Mouse (Mus musculus): ENCODE measurements around the gene Asic2.

Gene Asic2

DNA sequence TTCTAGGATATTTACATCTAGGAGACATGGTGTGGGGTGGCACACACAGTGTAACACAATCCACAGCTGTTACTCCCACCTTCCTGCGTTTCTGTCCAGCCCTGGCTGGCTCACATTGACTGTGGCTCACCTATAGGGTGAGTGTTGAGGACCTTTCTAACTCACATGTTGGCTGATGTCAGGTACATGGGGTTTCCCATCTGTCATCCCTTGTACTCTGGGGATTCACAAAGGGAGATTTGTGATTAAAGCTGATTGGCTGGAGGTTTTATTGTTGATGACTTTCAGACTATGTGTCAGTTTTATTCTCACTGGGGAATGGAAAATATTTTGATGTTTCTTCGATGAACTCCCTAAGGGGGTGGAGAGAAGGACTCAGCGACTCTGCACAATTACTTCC, 229.3 kb downstream of the Asic2 start:
- DNase-seq (ENCODE audit: low spot score in 2 of 2) = no peak

DNA sequence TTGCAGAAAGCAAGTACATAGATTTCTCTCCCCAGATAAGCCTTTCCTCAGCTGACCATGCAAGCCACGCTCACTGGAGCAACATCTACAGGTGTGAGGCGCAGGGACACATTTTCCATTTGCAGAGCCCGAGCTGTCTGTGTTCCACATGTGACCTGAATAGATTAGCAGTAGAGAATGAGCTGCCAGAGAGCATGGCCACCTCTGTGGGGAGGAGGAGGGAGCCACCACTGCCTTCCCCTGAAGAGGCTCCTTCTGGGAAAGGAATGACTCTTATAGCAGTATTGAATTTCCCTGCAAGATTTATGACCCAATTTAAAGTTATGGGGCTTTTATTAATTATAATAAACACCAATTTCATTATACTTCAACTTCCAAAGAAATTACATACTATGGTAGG, 230.5 kb downstream of the Asic2 start:
- no peak for DNase-seq (ENCODE audit: low spot score in 2 of 2)

DNA sequence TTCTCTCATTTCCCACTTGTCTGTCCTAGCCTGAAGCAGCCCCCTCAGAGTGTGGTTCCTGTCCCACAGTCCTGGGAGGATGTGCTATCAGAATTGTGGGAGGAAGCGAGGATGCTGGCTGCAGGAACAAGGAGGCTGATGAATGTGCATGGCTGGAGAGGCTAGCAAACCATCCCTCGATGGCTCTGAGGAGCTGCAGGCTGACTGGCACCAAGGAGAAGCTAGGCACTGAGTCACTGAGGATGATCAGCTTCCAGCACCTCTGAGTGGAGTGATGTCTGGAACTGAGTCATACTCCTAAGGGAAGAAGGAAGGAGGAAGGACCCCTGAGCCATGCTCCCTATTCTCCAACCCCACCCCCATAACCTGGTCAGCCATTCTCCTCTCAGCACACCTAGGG, 246.2 kb downstream of the Asic2 start:
- no peak for DNase-seq (ENCODE audit: low spot score in 2 of 2)

DNA sequence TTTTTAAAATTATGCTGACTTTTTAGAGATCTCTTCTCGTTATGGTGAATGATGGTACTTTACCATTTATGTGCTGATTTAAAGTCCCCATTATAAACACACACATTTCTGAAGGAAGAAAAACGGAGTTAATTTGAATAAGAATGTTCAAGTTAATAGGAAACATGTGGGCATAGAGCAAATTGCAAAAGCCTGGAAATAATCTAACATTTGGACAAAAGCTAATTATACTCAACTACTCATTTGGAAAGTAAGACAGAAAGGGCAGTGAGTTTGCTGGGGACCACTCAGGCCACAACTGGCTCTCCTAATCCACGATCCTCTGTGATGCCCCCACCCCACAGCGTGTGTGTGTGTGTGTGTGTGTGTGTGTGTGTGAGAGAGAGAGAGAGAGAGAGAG, 253.5 kb downstream of the Asic2 start:
- no peak for DNase-seq (ENCODE audit: low spot score in 2 of 2)

DNA sequence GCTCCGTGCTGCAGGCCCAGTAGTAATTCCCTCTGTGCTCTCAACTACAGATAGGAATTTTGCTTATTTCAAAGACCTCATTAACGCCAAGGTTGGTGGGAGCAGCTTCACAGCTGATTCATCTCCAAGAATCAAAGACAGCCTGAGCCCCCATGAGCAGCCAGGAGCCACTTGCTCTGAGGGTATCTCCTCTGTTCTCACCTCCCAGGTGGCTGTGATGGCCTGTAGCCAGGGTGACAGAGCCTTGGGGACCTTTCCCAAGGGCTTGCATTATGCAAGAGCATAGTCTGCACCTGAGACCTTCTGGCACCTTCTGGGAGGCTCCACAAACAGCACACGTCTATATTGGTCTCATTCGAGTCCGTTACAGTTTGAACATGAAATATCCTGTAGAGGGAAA, 261.3 kb downstream of the Asic2 start:
- no peak for DNase-seq (ENCODE audit: low spot score in 2 of 2)

DNA sequence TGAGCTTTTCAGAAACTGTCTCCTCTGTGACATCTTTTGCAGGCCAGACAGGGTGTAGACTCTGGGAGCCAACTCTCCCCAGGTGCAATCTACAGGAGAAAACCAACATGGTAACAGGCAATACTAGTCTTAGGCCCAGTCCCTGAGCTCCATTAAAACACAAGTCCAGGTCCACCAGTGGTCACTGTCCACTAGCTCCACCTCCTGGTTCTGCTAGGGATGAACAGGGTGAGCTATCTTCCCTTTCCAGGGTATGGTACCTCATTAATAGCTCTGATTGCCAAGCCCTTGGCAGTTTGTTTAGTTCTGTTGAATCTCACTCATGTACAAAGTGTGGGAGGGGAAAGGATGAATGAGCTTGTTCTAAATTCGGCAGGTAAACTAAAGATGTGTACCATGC, 270.2 kb downstream of the Asic2 start:
- no peak for DNase-seq (ENCODE audit: low spot score in 2 of 2)

DNA sequence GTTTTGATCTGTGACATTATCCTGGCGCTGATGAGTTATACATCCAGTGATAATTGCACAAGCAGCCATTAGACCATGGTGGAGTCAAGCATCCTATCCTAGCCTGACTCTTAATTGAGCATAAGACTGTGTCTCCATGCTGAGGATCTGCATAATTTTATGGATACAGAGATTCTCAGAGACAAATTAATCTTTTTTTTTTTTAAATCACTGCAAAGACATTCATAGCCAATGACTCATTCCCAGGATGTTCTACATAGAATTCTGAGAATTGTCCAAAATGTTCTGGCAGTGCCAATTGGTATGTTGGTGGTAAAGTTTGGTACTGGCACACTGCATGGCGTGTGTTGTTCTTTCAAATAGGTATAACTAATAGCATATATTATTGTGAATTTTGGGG, 272.8 kb downstream of the Asic2 start:
- DNase-seq (ENCODE audit: low spot score in 2 of 2) = no peak

DNA sequence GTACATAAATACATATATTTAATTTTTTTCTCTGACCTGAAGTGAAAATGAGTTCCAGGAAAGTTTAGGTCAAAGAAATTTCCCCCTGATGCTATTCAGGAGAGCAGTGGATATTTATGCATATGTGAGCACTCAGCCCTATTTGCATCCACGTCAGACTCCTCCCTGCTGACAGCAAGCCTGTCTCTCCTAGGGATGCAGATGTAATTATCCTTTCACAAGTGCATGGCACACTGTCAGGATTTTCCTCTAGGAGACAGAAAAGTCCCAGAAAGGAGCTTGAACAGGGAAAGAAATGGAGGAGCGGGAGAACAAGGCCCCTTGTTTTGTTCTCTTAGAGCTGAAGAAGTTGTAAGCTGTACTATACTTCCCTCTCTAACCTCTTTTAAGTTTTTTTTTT, 287.7 kb downstream of the Asic2 start:
- no peak for DNase-seq (ENCODE audit: low spot score in 2 of 2)

DNA sequence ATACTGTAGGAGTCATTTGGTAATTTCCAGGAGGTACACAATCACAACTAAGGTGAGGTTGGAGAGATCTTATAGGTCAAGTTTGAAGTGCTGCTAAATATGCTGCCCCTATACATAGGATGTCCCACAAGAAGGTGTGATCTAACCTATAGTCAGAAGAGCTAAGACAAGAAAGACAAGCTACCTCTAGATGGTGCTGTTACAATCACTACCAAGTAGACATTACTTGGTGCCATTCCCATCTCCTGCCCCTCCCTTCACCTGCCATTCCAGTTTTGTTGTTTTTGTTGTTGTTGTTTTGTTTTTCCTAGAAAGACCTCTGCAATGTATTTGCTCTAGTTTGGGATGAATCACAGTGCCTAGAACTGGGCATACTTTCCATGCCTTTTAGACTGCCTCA, 296.5 kb downstream of the Asic2 start:
- DNase-seq (ENCODE audit: low spot score in 2 of 2) = no peak

DNA sequence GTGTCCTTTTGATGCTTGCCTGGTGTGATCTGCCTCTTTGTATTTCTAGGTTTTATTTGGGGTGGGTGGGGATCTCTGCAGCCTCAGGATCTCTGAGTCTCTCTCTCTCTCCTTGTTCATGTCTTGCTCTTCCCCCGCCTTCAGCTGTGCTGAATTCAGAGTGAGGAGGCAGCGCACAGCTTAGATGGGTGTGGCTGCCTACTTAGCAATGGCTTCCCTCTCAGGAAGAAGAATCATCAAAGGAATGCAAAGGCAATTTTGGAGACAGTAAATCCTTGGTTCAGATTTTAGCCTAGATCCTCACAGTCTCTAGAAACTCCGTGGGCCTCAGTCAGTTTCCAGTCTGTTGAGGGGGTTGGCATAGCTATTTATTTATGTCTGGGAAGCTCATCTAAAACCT, 297.8 kb downstream of the Asic2 start:
- no peak for DNase-seq (ENCODE audit: low spot score in 2 of 2)

DNA sequence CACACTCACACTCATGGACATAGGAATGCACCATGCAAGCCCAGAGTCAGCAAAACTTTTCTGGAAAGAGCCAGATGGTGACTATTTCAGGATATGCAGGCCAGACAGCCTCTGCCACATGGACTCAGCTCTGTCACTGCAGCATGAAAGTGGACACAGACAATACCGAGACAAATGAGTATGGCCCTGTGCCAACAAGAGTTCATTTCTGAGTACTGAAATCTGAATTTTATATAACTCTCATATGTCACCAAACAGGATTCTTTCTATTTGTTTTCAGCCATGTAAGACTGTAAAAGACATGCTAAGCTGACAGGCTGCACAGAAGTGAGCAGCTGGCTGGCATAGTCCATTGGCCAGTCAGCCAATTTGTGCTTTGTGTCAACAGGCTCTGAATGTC, 309.4 kb downstream of the Asic2 start:
- DNase-seq (ENCODE audit: low spot score in 2 of 2) = no peak

DNA sequence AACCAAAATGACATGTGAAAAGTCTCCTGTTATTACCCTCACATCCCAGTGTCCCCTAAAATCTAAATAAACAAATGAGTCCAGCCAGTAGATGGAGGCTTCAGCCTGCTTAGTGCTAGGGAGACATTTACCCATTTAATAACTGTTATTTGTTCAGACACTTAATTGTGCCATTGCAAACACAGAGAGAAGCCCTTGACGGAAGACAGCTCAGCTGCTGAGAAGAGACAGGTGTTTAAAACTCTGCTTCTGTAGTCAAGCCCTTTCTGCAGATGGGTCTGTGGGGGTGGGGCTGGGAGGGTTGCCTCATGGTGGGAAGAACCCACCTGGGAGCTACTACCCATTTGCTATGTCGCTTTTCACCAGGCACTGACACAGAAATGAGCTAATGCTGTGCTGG, 311.1 kb downstream of the Asic2 start:
- no peak for DNase-seq (ENCODE audit: low spot score in 2 of 2)

DNA sequence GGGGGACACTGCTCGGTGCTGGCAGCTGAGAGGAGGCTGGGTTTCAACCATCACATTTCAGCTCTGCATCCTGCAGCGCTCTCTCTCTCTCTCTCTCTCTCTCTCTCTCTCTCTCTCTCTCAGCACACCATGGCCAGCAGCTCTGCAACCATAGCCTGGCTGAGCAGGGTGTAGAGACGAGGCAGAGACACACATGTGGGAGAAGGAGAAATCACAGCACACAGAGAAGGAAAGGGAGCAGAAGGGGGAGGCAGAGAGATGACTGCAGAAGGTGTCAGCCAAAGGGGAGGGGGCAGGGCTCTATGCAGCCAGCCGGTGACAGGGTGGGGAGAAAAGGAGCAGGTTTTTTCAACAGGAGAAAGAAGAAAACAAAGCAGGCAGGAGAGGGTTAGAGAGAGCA, 320.4 kb downstream of the Asic2 start:
- no peak for DNase-seq (ENCODE audit: low spot score in 2 of 2)

DNA sequence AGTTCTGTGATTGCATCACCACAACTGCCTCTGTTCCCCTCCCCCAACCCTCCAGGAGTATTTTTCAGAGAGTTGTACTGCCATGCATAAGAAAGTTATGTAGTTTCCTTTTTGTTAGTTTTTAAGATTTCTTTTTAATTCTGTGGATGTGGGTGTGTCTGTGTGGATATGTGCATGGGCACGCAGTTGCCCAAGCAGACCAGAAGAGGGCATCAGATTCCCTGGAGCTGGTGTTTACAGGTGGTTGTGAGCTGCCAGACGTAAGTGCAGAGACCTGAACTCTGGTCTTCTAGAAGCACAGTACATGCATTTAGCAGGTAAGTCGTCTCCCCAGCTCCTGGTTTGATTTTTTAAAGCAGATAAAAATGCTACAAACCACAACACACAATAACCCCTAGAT, 322.7 kb downstream of the Asic2 start:
- no peak for DNase-seq (ENCODE audit: low spot score in 2 of 2)

DNA sequence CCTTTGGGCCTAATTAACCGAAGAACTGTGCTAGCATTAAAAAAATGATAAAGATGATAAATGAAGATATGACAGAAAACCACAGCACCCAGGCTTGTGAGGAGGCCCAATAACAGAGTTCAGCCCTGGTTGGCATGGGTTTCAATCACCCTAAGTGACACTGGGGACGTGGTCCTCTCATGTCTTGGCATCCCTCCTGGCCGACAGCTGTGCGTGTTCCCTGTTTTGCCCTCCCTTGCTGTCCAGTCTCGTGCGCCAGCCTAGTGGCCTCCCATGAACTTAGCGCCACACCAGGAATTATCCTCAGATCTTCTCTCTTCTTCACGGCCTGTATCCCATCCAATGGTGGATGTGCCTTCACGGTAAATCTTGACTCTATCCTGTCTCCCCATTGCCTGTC, 331.9 kb downstream of the Asic2 start:
- no peak for DNase-seq (ENCODE audit: low spot score in 2 of 2)

DNA sequence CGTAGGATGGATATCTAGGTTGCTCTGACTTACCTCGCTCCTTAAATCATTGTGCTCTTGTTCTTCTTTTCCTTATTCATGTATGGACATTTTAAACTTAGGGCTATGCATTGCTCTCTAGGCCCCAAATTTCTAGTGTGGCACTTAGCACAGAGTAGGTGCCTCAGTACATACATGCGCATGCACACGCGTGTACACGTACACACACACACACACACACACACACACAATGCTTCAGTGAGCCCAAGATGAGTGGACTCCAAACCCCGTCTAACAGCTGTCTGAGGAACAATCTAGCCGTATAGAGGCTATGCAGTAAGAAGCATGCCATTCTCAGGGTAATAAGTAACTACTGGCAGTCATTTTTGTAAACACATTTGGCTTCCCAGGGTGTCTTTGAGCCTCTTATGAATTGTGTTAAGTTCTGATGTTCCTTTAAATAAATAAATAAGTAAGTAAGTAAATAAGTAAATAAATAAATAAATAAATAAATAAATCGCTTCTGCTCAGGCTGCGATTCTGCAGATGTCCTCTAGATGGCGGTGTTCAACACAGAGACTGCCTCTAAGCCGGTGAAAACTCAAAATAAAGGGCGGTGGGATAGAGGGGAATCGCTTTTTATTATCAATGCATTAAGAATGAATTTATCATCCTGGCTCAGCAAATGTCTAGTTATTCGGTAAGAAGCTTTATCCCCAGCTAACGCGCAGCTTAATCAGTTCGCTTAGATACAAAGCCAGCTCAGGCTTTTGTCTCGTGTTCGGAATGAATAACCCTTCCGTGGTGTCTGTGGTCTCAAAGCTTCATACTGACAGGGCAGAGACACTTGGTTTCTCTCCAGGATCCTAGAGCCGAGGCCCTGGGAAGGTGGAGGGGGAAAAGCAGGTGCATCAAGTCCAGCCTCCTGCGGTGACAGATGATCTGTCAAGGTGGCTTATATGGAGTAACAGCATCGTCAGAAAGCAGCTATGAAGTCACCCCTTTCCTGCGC, 333.6 kb downstream of the Asic2 start:
- DNase-seq (ENCODE audit: low spot score in 2 of 2) = peak in 1 of 2 experiments; percentile 7

DNA sequence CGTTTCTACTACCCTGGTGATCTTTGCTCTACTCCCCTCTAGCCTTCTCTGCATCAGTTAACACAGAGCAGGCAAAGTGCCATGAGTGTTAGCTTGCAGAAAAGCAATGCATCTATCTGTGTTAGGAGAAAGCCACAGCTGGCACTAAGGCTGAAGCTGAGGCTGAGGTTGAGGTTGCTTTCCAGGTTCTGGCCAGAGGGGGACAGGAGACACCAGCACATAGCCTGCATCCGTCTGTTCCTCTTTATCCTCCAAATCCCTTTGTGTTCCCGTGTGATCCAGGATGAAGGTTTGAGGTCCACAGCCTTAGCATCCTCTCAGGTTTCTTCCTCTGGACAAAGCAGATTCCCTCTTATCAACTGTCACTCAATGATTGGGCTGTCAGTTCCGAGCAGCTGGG, 343.1 kb downstream of the Asic2 start:
- DNase-seq (ENCODE audit: low spot score in 2 of 2) = no peak

DNA sequence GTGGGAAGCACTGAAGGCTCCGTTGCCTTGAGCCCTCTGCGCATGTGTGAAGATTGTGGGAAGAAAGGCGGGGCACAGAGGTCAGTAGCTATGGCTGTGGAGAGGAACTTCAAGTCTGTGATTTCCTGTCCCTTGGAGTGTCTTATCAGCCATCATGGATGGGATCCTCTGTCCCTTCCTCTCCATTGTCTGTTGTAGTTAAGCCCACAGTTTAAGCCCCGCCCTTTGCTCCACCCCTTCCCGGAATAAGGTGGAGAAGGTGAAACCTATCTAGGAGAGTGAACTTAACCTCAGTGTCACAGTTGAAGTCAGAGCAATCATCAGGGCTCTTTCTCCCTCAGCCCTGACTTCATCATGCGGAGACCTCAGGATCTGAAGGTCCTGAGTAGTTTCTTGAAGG, 347.7 kb downstream of the Asic2 start:
- DNase-seq (ENCODE audit: low spot score in 2 of 2) = no peak

DNA sequence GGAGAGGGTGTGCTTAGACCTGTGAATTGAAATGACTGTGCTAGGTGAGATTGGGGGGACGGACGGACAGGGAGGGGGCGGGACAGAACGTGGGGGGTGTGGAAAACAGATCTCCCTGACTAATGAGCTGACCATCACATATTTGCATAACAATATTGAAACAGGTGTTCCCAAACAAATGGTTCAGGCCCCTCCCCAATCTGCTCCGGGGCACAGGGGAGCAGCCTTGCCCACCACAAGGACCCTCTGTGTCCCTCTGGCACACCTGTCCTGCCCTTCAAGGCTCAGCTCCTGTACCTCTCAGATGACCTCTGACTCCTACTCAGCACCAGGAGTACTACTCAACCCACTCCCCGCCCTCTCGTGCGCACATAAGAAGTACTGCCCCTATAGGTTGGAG, 351.8 kb downstream of the Asic2 start:
- no peak for DNase-seq (ENCODE audit: low spot score in 2 of 2)

DNA sequence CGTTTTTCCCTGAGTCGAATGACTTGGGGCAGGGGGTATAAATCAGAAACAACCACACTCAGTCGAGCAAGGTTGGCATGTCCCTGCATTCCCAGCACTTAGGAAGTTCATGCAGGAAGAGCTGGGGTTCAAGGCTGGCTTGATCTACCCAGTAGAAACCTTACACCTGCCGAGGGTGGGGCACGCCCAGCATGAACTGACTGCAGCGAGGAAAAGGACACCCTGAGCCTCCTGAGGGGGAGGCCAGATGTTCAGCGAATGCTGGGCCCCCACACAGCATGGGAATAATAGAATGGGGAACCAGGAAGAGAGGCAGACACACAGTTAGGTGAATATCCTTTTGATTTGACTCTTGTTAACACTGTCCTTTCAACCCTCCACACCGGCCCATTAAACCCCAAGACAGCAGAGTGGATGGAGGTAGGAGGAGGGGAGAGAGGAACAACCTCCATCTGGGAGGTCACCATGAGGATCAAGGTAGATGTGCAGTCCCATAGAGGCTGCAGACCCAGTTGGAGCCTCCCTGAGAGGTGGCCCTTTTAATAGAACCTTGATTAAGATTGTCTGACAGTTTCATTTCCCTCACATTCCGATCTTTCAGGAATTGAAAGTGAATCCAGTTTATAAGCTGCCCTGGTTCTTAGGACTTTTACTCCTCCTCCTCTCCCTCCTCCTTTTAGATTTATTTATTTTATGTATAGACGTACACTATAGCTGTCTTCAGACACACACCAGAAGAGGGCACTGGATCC, 354.2 kb downstream of the Asic2 start:
- no peak for DNase-seq (ENCODE audit: low spot score in 2 of 2)

DNA sequence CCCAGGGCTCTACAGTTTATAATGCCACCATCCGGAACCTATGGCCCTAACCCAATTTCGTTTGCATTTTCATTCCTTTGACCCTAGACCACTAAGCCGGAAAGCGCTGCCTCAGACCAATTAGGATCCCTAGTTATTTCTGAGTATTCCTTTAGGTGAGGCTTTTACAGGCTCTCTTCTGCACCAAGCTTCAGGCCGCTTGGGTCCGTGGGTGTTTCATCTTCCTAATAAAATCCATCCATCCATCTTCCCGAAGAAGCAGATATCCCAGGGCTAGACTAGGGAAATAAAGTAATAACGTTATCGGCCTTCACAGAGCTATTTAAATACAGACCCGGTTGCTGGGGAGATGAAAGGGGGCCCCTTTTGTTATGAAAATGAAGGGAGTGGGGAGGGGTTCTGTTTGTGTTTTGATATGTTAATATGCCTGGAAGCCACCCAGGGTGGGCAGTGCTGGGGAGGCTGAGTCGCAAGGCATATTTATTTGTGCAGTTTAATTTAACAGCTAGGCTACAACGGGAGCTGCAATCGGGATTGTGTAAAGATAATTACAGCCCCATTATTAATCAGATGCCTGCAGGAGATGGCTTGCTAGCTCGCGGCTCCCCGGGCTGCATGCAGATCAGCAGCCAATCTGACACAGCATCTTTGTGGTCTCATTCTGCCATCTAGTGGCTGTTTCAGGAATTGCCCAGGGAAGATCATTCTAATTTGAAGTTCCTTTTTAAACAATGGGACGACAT, 355.3 kb downstream of the Asic2 start:
- peak; percentile 44 to 57 for DNase-seq (ENCODE audit: low spot score in 2 of 2)

All from natural killer cell, adult 2 months (primary cell).